Mouse (Mus musculus) kidney, embryonic 14.5 days (tissue): ENCODE data around the gene Hist1h3d. TPM values are rescaled to one million over a fixed set of nuclear protein-coding genes. Genes with fewer than 3 reads are reported as not detected.
A peak's percentile ranks its signal among the peaks of the same experiment; 100 is the strongest.
"Not testable (repeated sequence)": the region's sequence is repeated elsewhere in the genome, so short reads cannot be mapped to it uniquely, and the experiment has no call there.

Source experiments
- ATAC-seq: fragments of 200-750 bp; cut with Nextera tagmentation; 2 replicates; pipeline ENCODE4 v1.8.0; 2017; ENCODE audit warnings: moderate number of reproducible peaks, mild to moderate bottlenecking, moderate TSS enrichment, moderate library complexity; ENCODE audit not compliant: low FRiP score, low TSS enrichment
- H3K27ac ChIP-seq: fragments of 300-500 bp; sonication (generic); 2 replicates; pipeline ENCODE4 v1.5.1; 2014; ENCODE audit warnings: low read depth, mild to moderate bottlenecking, low read length, moderate library complexity, mixed read lengths
- H3K27me3 ChIP-seq: fragments of 300-500 bp; sonication (generic); 2 replicates; pipeline ENCODE4 v1.6.1; 2014; ENCODE audit warnings: mild to moderate bottlenecking, low read length; ENCODE audit not compliant: control insufficient read depth, insufficient read depth
- H3K36me3 ChIP-seq: fragments of 300-500 bp; sonication (generic); 2 replicates; pipeline ENCODE4 v1.6.1; 2014; ENCODE audit warnings: low read length, mixed read lengths; ENCODE audit not compliant: control insufficient read depth, insufficient read depth
- H3K4me1 ChIP-seq: fragments of 300-500 bp; sonication (generic); 2 replicates; pipeline ENCODE4 v1.6.1; 2014; ENCODE audit warnings: low read length, mixed read lengths; ENCODE audit not compliant: control insufficient read depth, insufficient read depth
- H3K4me2 ChIP-seq: fragments of 300-500 bp; sonication (generic); replicated peaks from 2 replicates; pipeline ENCODE4 v1.6.1; 2014; ENCODE audit warnings: low read depth, mild to moderate bottlenecking, low read length
- H3K4me3 ChIP-seq: fragments of 300-500 bp; sonication (generic); 2 replicates; pipeline ENCODE4 v1.5.1; 2014; ENCODE audit warnings: mild to moderate bottlenecking, low read length
- H3K9ac ChIP-seq: fragments of 300-500 bp; sonication (generic); 2 replicates; pipeline ENCODE4 v1.6.1; 2014; ENCODE audit warnings: low read depth, mild to moderate bottlenecking, low read length, moderate library complexity
- H3K9me3 ChIP-seq: fragments of 300-500 bp; sonication (generic); 2 replicates; pipeline ENCODE4 v1.6.1; 2016; ENCODE audit warnings: low read length; ENCODE audit not compliant: control insufficient read depth
- WGBS: fragments of 180-500 bp; shearing (Covaris S2); extraction: QIAGEN DNeasy Blood & Tissue Kit; methylation state at CpG from one replicate; pipeline ENCODE4 v1.1.7; 2014; 5-methylcytosine and 5-hydroxymethylcytosine counted together
- polyA plus RNA-seq: library from polyadenylated mRNA; unstranded; fragments of >200 nt; fragmentation: Nextera tagmentation; extraction: Ambion mirVana; gene quantifications from 2 replicates; pipeline ENCODE4 v1.2.1, GENCODE M21; 2014

Gene Hist1h3d
- polyA plus RNA-seq, 1 experiment from 2014 or later: 12.0 TPM

DNA sequence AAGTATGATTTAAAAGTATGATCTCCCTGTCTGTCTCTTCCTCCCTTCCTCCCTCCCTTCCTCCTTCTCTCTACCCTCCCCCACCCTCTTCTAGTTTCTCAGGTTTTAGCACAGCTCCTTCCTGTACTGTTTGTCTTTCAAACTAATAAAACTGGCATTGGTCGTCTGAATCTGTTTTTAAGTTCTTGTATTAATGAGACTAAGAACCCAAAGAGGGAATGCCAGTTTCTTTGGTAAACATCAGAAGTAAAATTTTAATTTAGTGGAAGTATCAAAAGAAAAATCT lies 11.3 kb downstream of the Hist1h3d start:
- no peak for ATAC-seq
- H3K27ac ChIP-seq: peak overlapping the region; percentile 98
- peak overlapping the region; percentile 59 for H3K4me2 ChIP-seq
- H3K36me3 ChIP-seq: no peaks in the 10 kb centered on the region
- peak overlapping the region; percentile 63 for H3K9ac ChIP-seq
- no peaks in the 10 kb centered on the region for H3K9me3 ChIP-seq
- peaks cover 12% of the 10 kb centered on the region for H3K4me1 ChIP-seq
- peak overlapping the region; percentile 33; the same call in 1 of the 2 replicates for H3K4me3 ChIP-seq
- 3% methylated on average over 1 of the region's 1 CpGs for WGBS
- H3K27me3 ChIP-seq: no peaks in the 10 kb centered on the region

DNA sequence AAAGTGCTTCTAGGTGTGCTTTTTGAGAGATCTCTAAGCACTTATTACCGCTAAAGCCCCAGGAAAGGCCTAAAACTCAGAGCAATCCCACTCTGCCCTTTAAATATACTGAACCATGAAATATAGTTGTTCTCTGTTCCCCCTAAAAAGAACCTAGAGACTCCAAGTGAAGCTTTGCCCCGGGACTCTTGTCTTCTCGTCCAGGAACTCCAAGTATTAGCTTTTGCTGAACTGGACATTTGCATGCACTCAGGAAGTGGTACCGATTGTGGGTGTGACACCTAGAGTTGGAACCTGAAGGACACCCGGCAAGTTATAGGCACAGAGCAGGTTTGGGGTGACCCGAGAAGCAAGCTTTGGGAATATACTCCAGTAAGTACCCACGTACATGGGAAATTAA lies 15.6 kb downstream of the Hist1h3d start:
- H3K27ac ChIP-seq: no peak overlapping the region
- H3K4me3 ChIP-seq: no peak overlapping the region
- ATAC-seq: no peak
- no peak overlapping the region for H3K4me2 ChIP-seq
- H3K36me3 ChIP-seq: no peaks in the 10 kb centered on the region
- WGBS: 98% methylated on average over 7 of the region's 7 CpGs
- no peak overlapping the region for H3K9ac ChIP-seq
- no peaks in the 10 kb centered on the region for H3K9me3 ChIP-seq
- H3K27me3 ChIP-seq: no peaks in the 10 kb centered on the region
- H3K4me1 ChIP-seq: no peaks in the 10 kb centered on the region

DNA sequence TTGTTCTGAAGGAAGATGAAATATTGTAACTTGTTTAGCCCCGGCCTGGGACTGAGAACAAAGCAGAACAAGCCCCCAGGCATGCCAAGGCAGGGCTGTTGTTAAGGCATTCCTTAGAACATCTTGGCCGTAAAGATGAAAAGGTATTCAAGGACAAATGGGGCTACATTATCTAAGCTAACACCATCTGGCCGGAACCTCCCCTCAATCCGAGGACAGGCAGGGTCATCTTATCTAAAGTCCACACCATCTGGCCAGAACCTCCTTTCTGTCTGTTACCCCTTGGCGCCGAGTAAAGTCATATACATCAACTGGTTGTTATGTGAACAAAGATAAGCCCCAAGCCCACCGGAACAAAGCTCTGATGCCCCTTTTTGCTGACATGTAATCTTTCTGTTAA lies 16.3 kb downstream of the Hist1h3d start:
- not testable (repeated sequence) for ATAC-seq, H3K4me3 ChIP-seq, H3K4me1 ChIP-seq, H3K27me3 ChIP-seq, H3K36me3 ChIP-seq, H3K9ac ChIP-seq, H3K9me3 ChIP-seq, H3K27ac ChIP-seq, H3K4me2 ChIP-seq
- whole genome bisulfite sequencing: 85% methylated on average over 7 of the region's 7 CpGs

DNA sequence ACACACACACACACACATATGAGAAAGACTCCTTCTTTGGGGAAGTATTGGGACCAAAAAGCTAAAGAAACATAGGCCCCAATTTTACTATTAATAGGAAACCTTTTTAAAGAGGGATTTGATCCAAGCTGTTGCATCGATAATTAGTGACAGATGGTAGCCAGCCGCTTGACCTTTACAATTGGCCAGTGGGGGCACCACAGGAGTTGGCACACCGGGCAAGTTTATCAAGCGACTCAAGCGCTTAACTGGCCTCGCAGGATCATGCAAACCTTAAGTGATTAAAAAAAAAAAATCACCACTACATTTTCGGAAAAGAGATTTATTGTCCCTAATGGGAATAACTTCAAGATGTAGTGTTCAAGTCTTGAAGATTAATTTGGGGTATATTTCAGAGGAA lies 17.1 kb downstream of the Hist1h3d start:
- H3K4me1 ChIP-seq: no peaks in the 10 kb centered on the region
- no peaks in the 10 kb centered on the region for H3K36me3 ChIP-seq
- WGBS: 72% methylated on average over 7 of the region's 7 CpGs
- H3K4me2 ChIP-seq: no peak overlapping the region
- H3K27me3 ChIP-seq: no peaks in the 10 kb centered on the region
- H3K27ac ChIP-seq: peak overlapping the region; percentile 80
- no peak for ATAC-seq
- no peak overlapping the region for H3K9ac ChIP-seq
- no peaks in the 10 kb centered on the region for H3K9me3 ChIP-seq
- no peak overlapping the region for H3K4me3 ChIP-seq

DNA sequence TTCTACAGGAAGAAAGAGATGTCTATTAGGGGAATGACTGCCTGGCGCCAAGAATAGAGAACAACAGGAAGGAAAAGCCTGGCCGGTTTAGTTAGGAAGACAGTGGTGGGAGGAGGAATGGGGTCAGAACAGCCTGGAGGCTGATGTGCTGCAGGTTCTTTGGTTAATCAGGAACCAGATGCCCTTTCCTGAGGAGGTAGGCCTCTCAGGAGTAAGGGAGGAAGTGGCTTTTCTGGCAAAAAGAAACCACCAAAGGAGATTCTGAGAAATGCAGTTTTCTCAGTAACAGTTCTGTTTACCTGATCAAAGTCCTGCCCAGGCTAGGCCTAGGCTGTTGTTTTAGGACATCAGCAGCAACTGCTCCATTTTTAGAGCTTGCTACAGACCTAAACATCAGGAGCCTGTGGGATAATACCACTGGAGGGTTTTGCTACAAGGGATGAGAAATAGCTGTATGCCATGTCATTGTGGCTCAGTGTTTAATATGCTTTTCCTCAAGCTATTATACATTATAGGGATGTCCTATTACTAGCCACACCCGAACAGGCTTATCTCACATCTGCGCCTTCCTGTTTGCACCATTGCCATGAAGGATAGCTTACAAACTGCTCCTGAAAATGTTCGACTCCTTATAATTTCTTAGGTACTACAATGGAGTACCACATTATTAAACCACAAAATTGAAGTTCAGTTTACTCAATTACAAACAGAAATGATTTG lies 17.6 kb downstream of the Hist1h3d start:
- Histone ChIP-seq H3K9me3 (no peaks in the 10 kb centered on the region), H3K4me2 (no peak overlapping the region), H3K27ac (peak overlapping the region; percentile 80), H3K4me3 (no peak overlapping the region), H3K4me1 (no peaks in the 10 kb centered on the region), H3K36me3 (no peaks in the 10 kb centered on the region), H3K27me3 (no peaks in the 10 kb centered on the region), H3K9ac (0 out of 2 replicates have a peak overlapping the region, but pooled peaks have one; percentile 7)
- 72% methylated on average over 5 of the region's 5 CpGs for WGBS
- ATAC-seq: peak; percentile 60; the same call in 1 of the 2 replicates

DNA sequence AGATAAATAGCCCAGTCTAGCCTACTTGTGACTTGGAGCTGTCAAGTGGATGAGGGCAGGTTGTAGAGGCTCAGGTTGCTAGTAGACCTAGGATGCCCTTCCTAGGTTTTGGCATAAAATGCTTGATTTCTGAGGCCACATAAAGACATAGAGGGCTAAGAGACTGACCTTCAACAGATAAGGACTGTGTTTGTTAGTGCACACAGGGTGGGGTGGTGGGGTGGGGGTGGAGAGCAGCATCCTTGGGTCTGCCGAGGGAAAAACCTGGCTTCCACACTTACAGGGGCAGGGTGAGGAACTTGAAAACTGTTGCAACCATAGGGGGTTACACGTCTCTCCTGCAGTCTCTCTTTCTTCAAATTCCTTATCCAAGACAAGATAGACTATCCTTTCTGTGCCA lies 19.6 kb downstream of the Hist1h3d start:
- H3K27ac ChIP-seq: no peak overlapping the region
- no peaks in the 10 kb centered on the region for H3K27me3 ChIP-seq
- no peak overlapping the region for H3K9ac ChIP-seq
- H3K4me2 ChIP-seq: no peak overlapping the region
- H3K4me3 ChIP-seq: no peak overlapping the region
- no peaks in the 10 kb centered on the region for H3K4me1 ChIP-seq
- ATAC-seq: no peak
- no peaks in the 10 kb centered on the region for H3K36me3 ChIP-seq
- no peaks in the 10 kb centered on the region for H3K9me3 ChIP-seq
- WGBS: 81% methylated on average over 2 of the region's 2 CpGs

DNA sequence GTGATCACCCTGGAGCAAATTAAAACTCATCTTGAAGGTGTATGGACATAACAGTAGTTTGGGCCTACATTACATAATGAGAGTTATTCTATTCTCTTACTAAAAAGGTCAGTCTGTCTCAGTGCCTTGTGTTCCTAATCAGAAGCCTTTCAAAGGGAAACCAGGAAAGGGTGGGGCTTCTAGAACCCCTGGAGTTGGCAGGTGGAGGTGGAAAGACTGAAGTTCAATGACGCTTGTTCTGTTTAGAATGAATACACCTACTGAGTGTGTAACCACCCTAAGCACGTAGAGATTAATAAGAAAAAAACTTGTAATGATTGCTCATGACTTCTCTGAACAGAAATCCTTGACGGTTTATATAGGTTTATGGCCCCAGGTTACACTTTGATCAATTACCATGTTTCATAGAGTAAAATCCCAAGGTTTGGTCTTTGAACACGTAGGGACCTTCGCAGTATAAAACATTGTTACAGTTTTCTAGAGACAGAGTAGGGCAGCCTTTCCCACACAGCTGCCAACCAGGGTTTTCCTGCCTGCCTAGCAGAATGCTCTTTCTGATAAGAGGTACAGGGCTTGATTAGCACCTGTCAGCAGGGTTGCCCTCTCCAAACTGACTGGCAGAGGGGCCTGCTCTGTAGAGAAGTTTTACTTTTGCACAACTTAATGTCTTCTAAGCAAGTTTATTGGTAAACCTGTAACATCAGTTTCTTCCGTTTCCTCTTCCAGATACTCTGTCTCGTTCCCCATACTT lies 20.2 kb downstream of the Hist1h3d start:
- H3K27me3 ChIP-seq: no peaks in the 10 kb centered on the region
- H3K4me1 ChIP-seq: no peaks in the 10 kb centered on the region
- no peak overlapping the region for H3K4me3 ChIP-seq
- no peaks in the 10 kb centered on the region for H3K9me3 ChIP-seq
- no peak overlapping the region for H3K4me2 ChIP-seq
- WGBS: 88% methylated on average over 7 of the region's 7 CpGs
- ATAC-seq: no peak
- H3K27ac ChIP-seq: no peak overlapping the region
- no peaks in the 10 kb centered on the region for H3K36me3 ChIP-seq
- no peak overlapping the region for H3K9ac ChIP-seq

DNA sequence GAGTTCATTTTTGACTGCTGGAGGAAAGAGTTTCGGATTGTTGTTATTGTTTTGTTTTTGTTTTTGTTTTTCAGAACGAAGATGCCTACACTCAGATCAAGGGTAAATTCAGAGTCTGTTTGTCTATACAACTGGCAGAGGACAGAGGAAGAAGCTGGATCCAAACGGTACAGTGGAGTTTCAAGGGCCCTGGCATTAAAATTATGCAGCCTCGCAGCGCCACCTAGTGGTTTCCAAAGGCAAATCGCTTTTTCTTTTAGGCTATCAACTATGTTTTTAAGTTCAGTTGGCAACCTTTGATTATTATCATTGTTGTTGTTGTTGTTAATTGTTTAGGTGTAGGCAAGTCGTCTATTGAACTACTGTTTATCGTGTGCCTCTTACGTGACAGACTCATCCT lies 22.4 kb downstream of the Hist1h3d start:
- WGBS: 8% methylated on average over 9 of the region's 9 CpGs
- no peak overlapping the region for H3K4me2 ChIP-seq
- ATAC-seq: peak; percentile 77; the same call in 1 of the 2 replicates

DNA sequence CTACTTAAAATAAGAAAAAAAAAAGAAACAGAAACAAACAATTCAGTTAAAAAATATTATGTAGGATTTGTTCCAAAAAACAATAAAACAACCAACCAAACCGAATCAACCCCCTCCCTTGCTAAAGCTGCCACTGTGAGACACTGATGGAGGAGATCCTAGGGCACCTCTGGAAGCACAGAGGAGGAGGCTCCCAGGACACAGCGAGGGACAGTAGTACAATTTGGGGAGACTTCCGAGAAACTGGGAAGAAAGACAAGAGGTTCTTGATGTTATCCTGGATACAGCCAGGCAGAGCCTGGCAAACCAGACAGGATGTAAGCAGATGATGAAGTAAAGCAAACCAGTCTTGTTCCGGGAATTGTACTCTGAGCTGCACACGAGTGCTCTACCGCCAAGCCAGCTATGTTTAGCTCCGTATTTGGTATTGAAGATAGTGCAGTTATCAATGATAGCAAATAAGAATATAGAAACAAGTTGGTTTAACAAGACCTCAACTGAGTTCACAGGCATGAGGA lies 27.7 kb downstream of the Hist1h3d start:
- ATAC-seq: no peak
- Histone ChIP-seq H3K4me3 (no peak overlapping the region), H3K27ac (no peak overlapping the region), H3K9me3 (no peaks in the 10 kb centered on the region), H3K4me1 (no peaks in the 10 kb centered on the region), H3K27me3 (no peaks in the 10 kb centered on the region), H3K36me3 (no peaks in the 10 kb centered on the region), H3K4me2 (no peak overlapping the region), H3K9ac (no peak overlapping the region)
- 78% methylated on average over 7 of the region's 7 CpGs for WGBS

More for the DNA sequence above, 22.4 kb downstream of the Hist1h3d start:
- Histone ChIP-seq H3K27ac (no peak overlapping the region), H3K4me3 (no peak overlapping the region), H3K4me1 (no peaks in the 10 kb centered on the region), H3K36me3 (no peaks in the 10 kb centered on the region), H3K9me3 (no peaks in the 10 kb centered on the region), H3K9ac (no peak overlapping the region), H3K27me3 (no peaks in the 10 kb centered on the region)
